ENCODE assay signal across 8 mouse cellular contexts in the genomic region with DNA sequence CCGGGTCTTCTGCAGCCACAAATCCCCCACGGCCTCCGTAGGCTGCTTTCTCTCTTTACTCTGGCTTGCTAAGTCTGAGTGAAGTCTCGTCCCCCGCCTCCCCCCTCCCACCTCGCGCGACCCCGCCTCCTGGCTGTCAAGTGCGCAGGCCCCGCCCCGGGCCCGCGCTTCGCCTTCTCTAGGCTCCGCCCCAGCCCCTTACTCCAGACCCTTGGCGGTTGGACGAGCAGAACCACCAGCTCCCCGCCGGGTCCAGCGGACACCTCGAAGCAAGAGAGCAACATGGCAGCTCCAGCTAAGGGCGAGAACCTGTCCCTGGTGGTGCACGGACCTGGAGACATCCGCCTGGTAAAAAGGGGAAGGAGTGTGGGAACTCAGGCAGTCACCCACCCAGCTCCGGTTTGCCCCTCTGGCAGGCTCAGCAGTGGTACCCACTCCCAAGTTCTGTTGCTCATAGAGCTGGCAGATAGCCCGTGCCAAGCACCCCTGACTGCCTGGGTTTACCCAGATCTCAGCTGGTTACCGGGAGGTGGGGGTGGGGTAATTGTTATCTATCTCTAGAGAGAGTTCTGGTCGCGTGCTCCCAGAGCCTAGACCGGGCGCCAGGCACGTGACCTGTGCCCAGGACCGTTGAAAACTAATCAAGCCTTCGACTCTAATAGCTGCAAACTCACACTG. TPM values are rescaled to one million over a fixed set of nuclear protein-coding genes. Genes with fewer than 3 reads are reported as not detected.
DNase-seq lines count a peak whose midpoint lies in the region; ATAC-seq lines count a peak whose summit lies in the region.

A gene (plus strand): TSS at position 139 of the 678 bp plus-strand sequence.

- no peak within 1 kb of the TSS for H3K27ac ChIP-seq in embryonic facial prominence, embryonic 11.5 days (replicated peaks; ENCODE audit: low read depth, low read length)
- H3K27ac ChIP-seq in limb, embryonic 10.5 days: peak within 1 kb of the TSS; percentile 68
- peak within 1 kb of the TSS; percentile 71 for H3K27ac ChIP-seq in midbrain, embryonic 12.5 days (replicated peaks)

- peak; percentile 90 for ATAC-seq in embryonic facial prominence, embryonic 11.5 days (replicated peaks; ENCODE audit: insufficient number of reproducible peaks, low FRiP score, low TSS enrichment, low read depth)
- ATAC-seq in midbrain, embryonic 12.5 days (ENCODE audit: low FRiP score, low read depth): peak; percentile 96

- H3K36me3 ChIP-seq in embryonic facial prominence, embryonic 11.5 days (replicated peaks; ENCODE audit: control insufficient read depth, insufficient read depth, low read depth, low read length): no peaks in the 10 kb centered on the region
- H3K36me3 ChIP-seq in limb, embryonic 10.5 days: no peaks in the 10 kb centered on the region
- H3K36me3 ChIP-seq in midbrain, embryonic 12.5 days: no peaks in the 10 kb centered on the region

- H3K4me1 ChIP-seq in embryonic facial prominence, embryonic 11.5 days (ENCODE audit: control insufficient read depth, insufficient read depth, low read length): no peaks in the 10 kb centered on the region
- H3K4me1 ChIP-seq in limb, embryonic 10.5 days: peaks cover 11% of the 10 kb centered on the region
- H3K4me1 ChIP-seq in midbrain, embryonic 12.5 days: peaks cover 10% of the 10 kb centered on the region

- WGBS in embryonic facial prominence, embryonic 11.5 days: 1% methylated on average over 34 of the region's 35 CpGs
- WGBS in limb, embryonic 10.5 days: under 1% methylated on average over 35 of the region's 35 CpGs
- WGBS in midbrain, embryonic 12.5 days: under 1% methylated on average over 35 of the region's 35 CpGs

- H3K9me3 ChIP-seq in embryonic facial prominence, embryonic 11.5 days (replicated peaks; ENCODE audit: control insufficient read depth, low read length): no peaks in the 10 kb centered on the region
- no peaks in the 10 kb centered on the region for H3K9me3 ChIP-seq in limb, embryonic 10.5 days (replicated peaks)
- H3K9me3 ChIP-seq in midbrain, embryonic 12.5 days: no peaks in the 10 kb centered on the region

- peak; percentile 84 for DNase-seq in 3134 (ENCODE audit: extremely low read depth, insufficient read length, low spot score)
- peak; percentile 86 for DNase-seq in adrenal gland, postnatal 25 days
- DNase-seq in embryonic facial prominence, embryonic 11.5 days (ENCODE audit: low spot score): peak; percentile 95
- DNase-seq in heart, adult 11 months: peak; percentile 98
- peak; percentile 83 for DNase-seq in kidney, adult 11 months
- peak; percentile 92 for DNase-seq in limb, embryonic 10.5 days (ENCODE audit: low spot score)
- peak; percentile 45 for DNase-seq in skeletal muscle tissue, adult 2 months (ENCODE audit: low read depth, low spot score)

- H3K9ac ChIP-seq in embryonic facial prominence, embryonic 11.5 days (replicated peaks; ENCODE audit: low read length): peak within 1 kb of the TSS; percentile 57
- H3K9ac ChIP-seq in midbrain, embryonic 12.5 days (replicated peaks): peak within 1 kb of the TSS; percentile 58

- H3K27me3 ChIP-seq in embryonic facial prominence, embryonic 11.5 days (ENCODE audit: control insufficient read depth, insufficient read depth, low read length): no peaks in the 10 kb centered on the region
- 0 out of 2 replicates have a peak, but pooled peaks cover 4% of the 10 kb centered on the region for H3K27me3 ChIP-seq in limb, embryonic 10.5 days (ENCODE audit: low read depth, poor library complexity, severe bottlenecking)
- no peaks in the 10 kb centered on the region for H3K27me3 ChIP-seq in midbrain, embryonic 12.5 days

- H3K4me2 ChIP-seq in embryonic facial prominence, embryonic 11.5 days (ENCODE audit: low read depth, low read length): peak within 1 kb of the TSS; percentile 58
- H3K4me2 ChIP-seq in midbrain, embryonic 12.5 days (replicated peaks): peak within 1 kb of the TSS; percentile 86

- peak within 1 kb of the TSS; percentile 50 for H3K4me3 ChIP-seq in embryonic facial prominence, embryonic 11.5 days (ENCODE audit: low read depth, low read length)
- peak within 1 kb of the TSS; percentile 61 for H3K4me3 ChIP-seq in limb, embryonic 10.5 days
- peak within 1 kb of the TSS; percentile 56 for H3K4me3 ChIP-seq in midbrain, embryonic 12.5 days

RNA-seq across cellular contexts. Expression of the gene that starts here (rescaled TPM):
- 64.9 and 71.6 TPM in 2 replicates for total RNA-seq in adrenal gland, postnatal 25 days (2021)
- polyA plus RNA-seq in embryonic facial prominence, embryonic 11.5 days (2014; fragmentation: Nextera tagmentation; extraction: Ambion mirVana): 29.3 and 29.9 TPM in 2 replicates
- polyA plus RNA-seq in limb, embryonic 10.5 days (2016; fragmentation: Nextera tagmentation; extraction: Ambion mirVana): 15.4 and 17.7 TPM in 2 replicates
- 24.6 and 25.3 TPM in 2 replicates for polyA plus RNA-seq in midbrain, embryonic 12.5 days (2016; fragmentation: Nextera tagmentation; extraction: Ambion mirVana)

Comparison
In these comparisons a context has a peak if more than half of its experiments do, and no peak if none do; other contexts are left out.
1. DNase-seq: peak in every context shown above with its lines; median percentile 98 in heart, adult 11 months; 95 in embryonic facial prominence, embryonic 11.5 days; 92 in limb, embryonic 10.5 days; 86 in adrenal gland, postnatal 25 days; 84 in 3134; 83 in kidney, adult 11 months; 45 in skeletal muscle tissue, adult 2 months.